Mouse (Mus musculus): ENCODE data around the gene Fbxl15. TPM values are rescaled to one million over a fixed set of nuclear protein-coding genes. Genes with fewer than 3 reads are reported as not detected.

Fbxl15 gene
- polyA plus RNA-seq, 1 experiment from 2014 or later: 27.1 TPM

DNA sequence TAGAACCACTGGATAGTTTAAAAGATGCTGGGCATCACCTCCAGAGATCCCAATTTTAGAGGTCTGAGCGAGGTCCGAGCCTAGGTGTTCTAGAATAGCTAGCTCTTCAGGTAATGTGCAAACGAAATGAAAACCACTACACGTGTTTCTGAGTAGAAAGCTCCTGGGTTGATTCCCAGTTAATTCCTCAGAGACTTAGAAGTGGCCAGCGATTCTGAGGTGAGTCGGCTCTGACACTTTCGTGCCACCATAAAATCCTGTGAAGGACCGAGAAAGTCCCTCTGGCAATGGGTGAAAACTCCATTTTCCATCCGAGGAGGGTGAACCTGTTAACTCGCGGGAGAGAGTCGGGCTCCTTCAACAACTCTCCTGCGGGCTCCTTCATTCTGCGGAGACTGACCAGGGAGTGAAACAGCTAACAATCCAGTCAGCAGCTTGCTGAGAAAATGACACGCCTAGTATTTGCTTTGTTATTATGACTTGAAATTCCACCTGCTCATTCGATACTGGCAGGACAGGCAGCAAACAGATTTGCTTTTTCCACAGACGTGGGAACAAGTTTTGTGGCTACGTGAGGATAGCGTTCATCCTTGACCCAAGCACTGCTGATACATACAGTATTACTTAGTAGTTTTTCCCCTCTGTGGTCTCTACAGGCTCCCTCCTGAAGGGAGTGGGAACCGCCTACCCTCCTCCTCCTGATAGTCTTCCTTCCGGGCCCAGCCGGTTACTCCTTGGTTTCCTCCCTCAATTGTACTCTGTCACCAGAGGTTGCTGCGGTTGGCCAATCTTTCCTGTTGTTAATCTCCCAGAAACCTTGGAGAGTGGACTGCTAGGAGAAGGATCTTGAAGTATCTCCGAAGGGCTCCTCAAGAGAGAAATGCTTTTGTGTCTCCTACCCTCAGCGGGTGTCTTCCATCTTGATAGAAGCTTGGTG, 29.6 kb downstream of the Fbxl15 start:
- 20% methylated on average over 25 of the region's 25 CpGs for WGBS
- DNase-seq (ENCODE audit: low spot score) (peak; percentile 21), ATAC-seq (ENCODE audit: low FRiP score) (no peak)
- Histone ChIP-seq H3K9ac (ENCODE audit: low read depth, low read length) (no peak overlapping the region; the same call in 1 of the 2 replicates), H3K27me3 (ENCODE audit: control insufficient read depth, insufficient read depth, low read length) (peaks cover 14% of the 10 kb centered on the region; the same call in 1 of the 2 replicates), H3K27ac (ENCODE audit: low read depth, low read length) (no peak overlapping the region), H3K9me3 (ENCODE audit: control insufficient read depth, low read length) (no peaks in the 10 kb centered on the region), H3K4me2 (replicated peaks; ENCODE audit: low read depth, low read length) (peak overlapping the region; percentile 52), H3K4me3 (ENCODE audit: low read depth, low read length) (peak overlapping the region; percentile 36; the same call in 1 of the 2 replicates), H3K36me3 (ENCODE audit: control insufficient read depth, insufficient read depth, low read length) (no peaks in the 10 kb centered on the region), H3K4me1 (replicated peaks; ENCODE audit: control insufficient read depth, insufficient read depth, low read length) (no peaks in the 10 kb centered on the region)

DNA sequence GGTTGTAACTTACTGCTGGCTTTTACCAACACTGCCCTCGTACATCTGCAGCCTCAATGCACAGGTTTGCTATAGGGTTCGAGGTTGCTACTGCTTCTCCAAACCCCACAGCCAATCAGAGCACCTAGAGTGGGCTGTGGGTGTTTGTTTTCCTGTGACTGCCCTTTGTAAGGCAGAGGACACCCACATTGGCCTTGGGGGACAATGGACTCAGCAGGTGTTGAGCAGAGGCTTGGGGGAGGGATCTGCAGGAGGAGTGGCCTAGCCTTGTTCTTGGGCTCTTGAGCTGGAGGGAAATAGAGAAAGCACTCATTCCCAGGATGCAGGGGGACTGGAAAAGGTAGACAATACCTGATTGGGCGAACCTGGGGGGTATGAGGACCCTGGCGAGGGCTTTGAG, 30.4 kb downstream of the Fbxl15 start:
- H3K4me1 ChIP-seq (replicated peaks; ENCODE audit: control insufficient read depth, insufficient read depth, low read length): no peaks in the 10 kb centered on the region
- ATAC-seq (ENCODE audit: low FRiP score) (no peak), DNase-seq (ENCODE audit: low spot score) (no peak)
- WGBS: 50% methylated on average over 4 of the region's 4 CpGs
- H3K27me3 ChIP-seq (ENCODE audit: control insufficient read depth, insufficient read depth, low read length): peaks cover 14% of the 10 kb centered on the region; the same call in 1 of the 2 replicates
- no peak overlapping the region for H3K9ac ChIP-seq (ENCODE audit: low read depth, low read length)
- no peak overlapping the region for H3K4me2 ChIP-seq (replicated peaks; ENCODE audit: low read depth, low read length)
- no peaks in the 10 kb centered on the region for H3K9me3 ChIP-seq (ENCODE audit: control insufficient read depth, low read length)
- H3K27ac ChIP-seq (ENCODE audit: low read depth, low read length): no peak overlapping the region
- no peaks in the 10 kb centered on the region for H3K36me3 ChIP-seq (ENCODE audit: control insufficient read depth, insufficient read depth, low read length)
- H3K4me3 ChIP-seq (ENCODE audit: low read depth, low read length): no peak overlapping the region

DNA sequence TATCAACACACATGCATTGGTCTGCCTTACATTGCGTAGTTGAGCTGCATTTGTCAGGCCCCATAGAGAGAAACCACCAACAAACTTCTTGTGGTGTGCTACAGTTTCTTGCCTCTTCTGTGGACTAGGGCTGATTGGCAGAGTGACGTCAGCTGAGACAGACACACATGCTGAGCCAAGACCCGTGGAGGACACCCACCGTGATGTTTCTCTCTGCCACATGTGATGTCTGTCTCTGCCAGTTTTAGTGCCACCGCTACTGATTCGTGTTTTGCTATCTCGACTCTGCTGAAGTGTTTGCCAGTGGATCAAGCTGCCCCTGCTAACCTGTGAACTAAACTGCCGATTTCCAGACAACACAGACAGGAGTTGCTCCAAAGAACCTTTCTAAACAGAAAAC, 34.1 kb downstream of the Fbxl15 start:
- WGBS: 87% methylated on average over 8 of the region's 8 CpGs
- Histone ChIP-seq H3K9ac (ENCODE audit: low read depth, low read length) (no peak overlapping the region), H3K4me1 (replicated peaks; ENCODE audit: control insufficient read depth, insufficient read depth, low read length) (no peaks in the 10 kb centered on the region), H3K9me3 (ENCODE audit: control insufficient read depth, low read length) (no peaks in the 10 kb centered on the region), H3K27ac (ENCODE audit: low read depth, low read length) (no peak overlapping the region), H3K27me3 (ENCODE audit: control insufficient read depth, insufficient read depth, low read length) (peaks cover 12% of the 10 kb centered on the region; the same call in 1 of the 2 replicates), H3K36me3 (ENCODE audit: control insufficient read depth, insufficient read depth, low read length) (no peaks in the 10 kb centered on the region), H3K4me2 (replicated peaks; ENCODE audit: low read depth, low read length) (no peak overlapping the region), H3K4me3 (ENCODE audit: low read depth, low read length) (no peak overlapping the region)
- ATAC-seq (ENCODE audit: low FRiP score) (no peak), DNase-seq (ENCODE audit: low spot score) (no peak)

DNA sequence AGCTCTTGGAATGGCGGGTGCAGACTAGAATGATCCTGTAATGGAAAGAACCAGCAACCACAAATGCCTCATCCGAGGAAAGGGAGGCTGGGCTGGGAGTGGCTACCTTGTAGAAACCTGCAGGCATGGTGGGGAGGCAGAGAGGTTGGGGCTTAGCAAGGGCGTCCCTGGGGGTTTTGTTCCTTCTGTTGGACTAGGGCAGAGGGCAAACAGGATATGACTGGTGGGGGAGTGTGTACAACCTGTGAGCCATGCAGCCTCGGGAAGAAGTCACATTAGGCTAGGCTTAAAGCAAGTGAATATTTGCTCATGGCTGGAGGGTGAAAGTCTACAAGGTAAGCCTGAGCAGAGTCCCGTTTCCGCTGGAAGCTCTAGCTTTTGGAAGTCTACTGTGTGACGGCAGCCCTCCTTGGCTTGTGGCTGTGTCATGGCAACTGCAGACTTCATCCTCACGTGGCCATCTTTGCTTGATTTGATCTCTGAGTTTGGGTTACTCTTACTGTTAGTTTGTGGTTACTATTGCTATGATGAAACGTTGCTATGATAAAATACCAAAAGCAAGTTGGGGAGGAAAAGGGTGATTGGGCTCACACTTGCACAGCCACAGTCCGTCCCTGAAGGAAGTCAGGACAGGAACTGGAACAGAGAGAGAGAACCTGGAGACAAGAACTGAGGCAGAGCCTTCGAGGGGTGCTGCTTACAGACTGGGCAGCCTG, 35.5 kb downstream of the Fbxl15 start:
- no peak for ATAC-seq (ENCODE audit: low FRiP score)
- no peaks in the 10 kb centered on the region for H3K36me3 ChIP-seq (ENCODE audit: control insufficient read depth, insufficient read depth, low read length)
- no peak overlapping the region for H3K4me3 ChIP-seq (ENCODE audit: low read depth, low read length)
- no peak overlapping the region for H3K9ac ChIP-seq (ENCODE audit: low read depth, low read length)
- WGBS: 88% methylated on average over 11 of the region's 11 CpGs
- no peak overlapping the region for H3K27ac ChIP-seq (ENCODE audit: low read depth, low read length)
- H3K4me1 ChIP-seq (replicated peaks; ENCODE audit: control insufficient read depth, insufficient read depth, low read length): no peaks in the 10 kb centered on the region
- no peak for DNase-seq (ENCODE audit: low spot score)
- H3K27me3 ChIP-seq (ENCODE audit: control insufficient read depth, insufficient read depth, low read length): no peaks in the 10 kb centered on the region; the same call in 1 of the 2 replicates
- no peak overlapping the region for H3K4me2 ChIP-seq (replicated peaks; ENCODE audit: low read depth, low read length)
- H3K9me3 ChIP-seq (ENCODE audit: control insufficient read depth, low read length): no peaks in the 10 kb centered on the region

DNA sequence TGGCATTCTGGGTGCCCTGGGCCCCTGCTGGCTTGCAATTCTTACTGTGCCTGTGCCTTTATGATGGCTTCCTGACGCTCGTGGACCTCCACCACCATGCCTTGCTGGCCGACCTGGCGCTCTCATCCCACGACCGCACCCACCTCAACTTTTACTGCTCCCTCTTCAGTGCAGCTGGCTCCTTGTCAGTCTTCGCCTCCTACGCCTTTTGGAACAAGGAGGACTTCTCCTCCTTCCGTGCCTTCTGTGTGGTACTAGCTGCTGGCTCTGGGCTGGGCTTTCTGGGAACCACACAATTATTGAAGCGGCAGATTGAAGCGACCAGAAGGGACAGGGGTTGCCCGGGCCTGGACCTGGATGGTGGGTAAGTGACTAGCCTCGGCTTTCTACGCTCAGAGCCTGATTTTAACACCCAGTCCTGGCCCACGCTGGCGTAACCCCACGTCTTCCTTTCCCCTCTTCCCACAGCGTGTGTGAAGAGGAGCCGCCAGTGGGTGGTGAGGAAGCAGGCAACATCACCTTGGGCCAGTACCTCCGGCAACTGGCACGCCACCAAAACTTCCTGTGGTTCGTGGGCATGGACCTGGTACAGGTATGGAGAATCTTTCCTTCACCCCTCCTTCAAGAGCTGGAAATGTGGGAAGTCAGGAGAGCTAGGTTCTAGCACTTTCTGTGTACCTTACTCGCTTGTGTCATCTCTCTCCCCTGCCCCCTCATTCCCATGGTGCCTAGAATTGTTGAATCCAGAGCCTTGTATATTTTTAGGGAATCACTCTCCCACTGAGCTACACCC, 40.0 kb downstream of the Fbxl15 start:
- H3K27me3 ChIP-seq (ENCODE audit: control insufficient read depth, insufficient read depth, low read length): no peaks in the 10 kb centered on the region
- no peaks in the 10 kb centered on the region for H3K9me3 ChIP-seq (ENCODE audit: control insufficient read depth, low read length)
- no peak overlapping the region for H3K9ac ChIP-seq (ENCODE audit: low read depth, low read length)
- H3K36me3 ChIP-seq (ENCODE audit: control insufficient read depth, insufficient read depth, low read length): no peaks in the 10 kb centered on the region
- 90% methylated on average over 23 of the region's 23 CpGs for WGBS
- ATAC-seq (ENCODE audit: low FRiP score) (no peak), DNase-seq (ENCODE audit: low spot score) (no peak)
- H3K4me1 ChIP-seq (replicated peaks; ENCODE audit: control insufficient read depth, insufficient read depth, low read length): no peaks in the 10 kb centered on the region
- H3K4me2 ChIP-seq (replicated peaks; ENCODE audit: low read depth, low read length): no peak overlapping the region
- H3K27ac ChIP-seq (ENCODE audit: low read depth, low read length): no peak overlapping the region
- no peak overlapping the region for H3K4me3 ChIP-seq (ENCODE audit: low read depth, low read length)

DNA sequence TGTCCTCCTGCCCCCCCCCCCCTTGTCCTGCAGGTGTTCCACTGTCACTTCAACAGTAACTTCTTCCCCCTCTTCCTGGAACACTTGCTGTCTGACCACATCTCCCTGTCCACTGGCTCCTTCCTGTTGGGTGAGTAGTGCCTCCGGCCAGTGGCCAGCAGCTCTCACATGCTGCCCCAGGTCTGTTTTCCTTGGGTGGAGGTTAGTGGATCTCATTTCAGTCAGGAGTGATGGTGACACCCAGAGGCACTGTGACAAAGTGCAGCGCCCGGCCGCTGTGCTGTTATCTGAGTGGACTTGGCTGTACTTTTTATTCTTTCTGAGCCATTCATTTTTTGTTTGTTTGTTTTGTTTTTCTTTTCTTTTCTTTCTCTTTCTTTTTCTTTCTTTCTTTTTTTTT, 41.2 kb downstream of the Fbxl15 start:
- no peak for ATAC-seq (ENCODE audit: low FRiP score)
- WGBS: 35% methylated on average over 4 of the region's 4 CpGs
- H3K4me1 ChIP-seq (replicated peaks; ENCODE audit: control insufficient read depth, insufficient read depth, low read length): no peaks in the 10 kb centered on the region
- no peak overlapping the region for H3K4me3 ChIP-seq (ENCODE audit: low read depth, low read length)
- no peak overlapping the region for H3K27ac ChIP-seq (ENCODE audit: low read depth, low read length)
- H3K9ac ChIP-seq (ENCODE audit: low read depth, low read length): no peak overlapping the region
- no peak overlapping the region for H3K4me2 ChIP-seq (replicated peaks; ENCODE audit: low read depth, low read length)
- no peaks in the 10 kb centered on the region for H3K9me3 ChIP-seq (ENCODE audit: control insufficient read depth, low read length)
- peak; percentile 53 for DNase-seq (ENCODE audit: low spot score)
- H3K27me3 ChIP-seq (ENCODE audit: control insufficient read depth, insufficient read depth, low read length): no peaks in the 10 kb centered on the region
- H3K36me3 ChIP-seq (ENCODE audit: control insufficient read depth, insufficient read depth, low read length): no peaks in the 10 kb centered on the region

DNA sequence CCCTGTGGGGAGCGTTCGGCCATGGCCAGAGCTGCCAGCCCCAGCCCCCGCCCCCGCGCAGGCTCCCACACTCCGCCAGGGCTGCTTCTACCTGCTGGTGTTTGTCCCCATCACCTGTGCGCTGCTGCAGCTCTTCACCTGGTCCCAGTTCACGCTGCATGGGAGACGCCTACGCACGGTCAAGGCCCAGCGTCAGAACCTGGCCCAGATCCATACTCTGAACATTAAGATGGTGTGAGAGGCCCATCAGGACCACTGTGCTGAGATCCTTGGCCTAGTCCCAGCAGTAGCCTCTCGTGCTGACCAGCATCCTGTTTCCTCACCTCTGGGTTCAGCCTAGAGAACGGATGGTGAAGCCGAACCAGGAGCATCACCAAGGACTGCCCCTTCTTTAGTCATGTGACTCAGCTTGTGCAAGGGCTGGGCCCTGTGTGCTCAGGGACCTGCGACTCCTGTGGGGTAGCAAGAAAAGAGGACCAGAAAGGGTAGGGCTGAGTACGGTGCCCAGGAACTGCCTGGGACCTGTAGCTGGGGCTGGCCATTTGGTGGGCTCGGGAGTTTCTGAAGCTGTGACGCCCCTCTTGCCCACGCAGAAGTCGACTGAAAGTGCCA, 46.6 kb downstream of the Fbxl15 start:
- Histone ChIP-seq H3K9ac (ENCODE audit: low read depth, low read length) (peak overlapping the region; percentile 0; the same call in 1 of the 2 replicates), H3K27ac (ENCODE audit: low read depth, low read length) (no peak overlapping the region), H3K4me1 (replicated peaks; ENCODE audit: control insufficient read depth, insufficient read depth, low read length) (no peaks in the 10 kb centered on the region), H3K4me3 (ENCODE audit: low read depth, low read length) (no peak overlapping the region), H3K27me3 (ENCODE audit: control insufficient read depth, insufficient read depth, low read length) (no peaks in the 10 kb centered on the region), H3K9me3 (ENCODE audit: control insufficient read depth, low read length) (no peaks in the 10 kb centered on the region), H3K4me2 (replicated peaks; ENCODE audit: low read depth, low read length) (no peak overlapping the region), H3K36me3 (ENCODE audit: control insufficient read depth, insufficient read depth, low read length) (peaks cover 12% of the 10 kb centered on the region; the same call in 1 of the 2 replicates)
- 47% methylated on average over 21 of the region's 21 CpGs for WGBS
- ATAC-seq (ENCODE audit: low FRiP score) (peak; percentile 43; the same call in 1 of the 2 replicates), DNase-seq (ENCODE audit: low spot score) (no peak)

DNA sequence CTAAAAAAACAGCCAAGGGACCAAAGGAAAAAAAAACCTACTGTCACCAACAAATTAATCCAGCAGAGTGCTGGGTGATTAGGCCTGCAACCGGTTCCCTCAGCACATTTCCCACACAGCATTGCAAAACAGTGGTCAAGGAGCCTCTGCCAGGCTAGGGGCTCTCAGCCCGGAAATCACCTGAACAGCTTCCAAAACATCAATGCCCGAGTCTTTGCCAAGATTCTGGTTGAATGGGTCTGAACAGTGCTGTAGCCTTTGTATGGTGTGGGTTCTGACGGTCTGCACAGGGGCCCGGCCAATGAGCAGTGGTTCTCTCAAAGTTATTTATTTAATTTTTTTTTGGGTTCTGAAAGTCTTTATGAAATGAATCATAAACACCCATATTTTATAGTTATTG, 47.5 kb downstream of the Fbxl15 start:
- no peak overlapping the region for H3K9ac ChIP-seq (ENCODE audit: low read depth, low read length)
- H3K4me2 ChIP-seq (replicated peaks; ENCODE audit: low read depth, low read length): no peak overlapping the region
- WGBS: 63% methylated on average over 5 of the region's 5 CpGs
- no peaks in the 10 kb centered on the region for H3K4me1 ChIP-seq (replicated peaks; ENCODE audit: control insufficient read depth, insufficient read depth, low read length)
- H3K4me3 ChIP-seq (ENCODE audit: low read depth, low read length): no peak overlapping the region
- ATAC-seq (ENCODE audit: low FRiP score): no peak
- H3K9me3 ChIP-seq (ENCODE audit: control insufficient read depth, low read length): no peaks in the 10 kb centered on the region
- H3K27ac ChIP-seq (ENCODE audit: low read depth, low read length): no peak overlapping the region
- H3K27me3 ChIP-seq (ENCODE audit: control insufficient read depth, insufficient read depth, low read length): no peaks in the 10 kb centered on the region
- H3K36me3 ChIP-seq (ENCODE audit: control insufficient read depth, insufficient read depth, low read length): peaks cover 12% of the 10 kb centered on the region; the same call in 1 of the 2 replicates
- no peak for DNase-seq (ENCODE audit: low spot score)
